Mouse (Mus musculus) telencephalon, adult 2 months (tissue): ENCODE data around the gene Tex50.
"Not testable (repeated sequence)": the region's sequence is repeated elsewhere in the genome, so short reads cannot be mapped to it uniquely, and the experiment has no call there.

Source experiments
- DNase-seq: peaks from one replicate; pipeline ENCODE4 v3.0.0-alpha.2; 2011; ENCODE audit warnings: low read depth, low spot score

The Tex50 gene

DNA sequence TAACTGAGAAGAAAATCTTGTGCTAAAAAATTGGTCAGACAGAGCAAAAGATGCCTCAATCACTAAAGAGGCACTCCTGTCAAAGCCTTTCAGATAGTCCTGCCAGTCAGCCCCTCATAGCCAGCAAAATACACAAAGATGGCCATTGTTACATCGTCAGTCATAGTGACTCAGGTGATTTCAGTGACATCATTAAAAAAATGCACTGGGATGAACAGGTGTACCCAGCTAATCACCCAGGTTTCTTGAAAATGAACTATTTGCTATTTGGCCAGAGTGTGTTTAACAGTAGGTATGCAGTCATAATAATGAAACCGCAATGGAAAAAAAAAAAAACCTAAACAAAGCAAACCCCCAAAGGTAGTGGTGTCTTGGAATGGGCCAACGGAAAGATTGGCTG, at the start of gene Tex50:
Gene Tex50, minus strand, starts transcription at position 101 of the 400 bp plus-strand sequence.
- no peak for DNase-seq

GRCm38 (mm10) chr1:161199856-161200255, 40.7 kb upstream of the Tex50 start:
- DNase-seq: no peak

- DNase-seq: not testable (repeated sequence)
Observed at GRCm38 (mm10) chr1:161196364-161196763, 37.2 kb upstream of the Tex50 start.

GRCm38 (mm10) chr1:161195541-161196351, 36.6 kb upstream of the Tex50 start:
- DNase-seq: peak; percentile 62

- DNase-seq: no peak
Observed at GRCm38 (mm10) chr1:161190253-161190910, 31.3 kb upstream of the Tex50 start.

- DNase-seq: no peak
Observed at GRCm38 (mm10) chr1:161185431-161185830, 26.3 kb upstream of the Tex50 start.

GRCm38 (mm10) chr1:161183677-161184076, 24.6 kb upstream of the Tex50 start:
- no peak for DNase-seq

DNA sequence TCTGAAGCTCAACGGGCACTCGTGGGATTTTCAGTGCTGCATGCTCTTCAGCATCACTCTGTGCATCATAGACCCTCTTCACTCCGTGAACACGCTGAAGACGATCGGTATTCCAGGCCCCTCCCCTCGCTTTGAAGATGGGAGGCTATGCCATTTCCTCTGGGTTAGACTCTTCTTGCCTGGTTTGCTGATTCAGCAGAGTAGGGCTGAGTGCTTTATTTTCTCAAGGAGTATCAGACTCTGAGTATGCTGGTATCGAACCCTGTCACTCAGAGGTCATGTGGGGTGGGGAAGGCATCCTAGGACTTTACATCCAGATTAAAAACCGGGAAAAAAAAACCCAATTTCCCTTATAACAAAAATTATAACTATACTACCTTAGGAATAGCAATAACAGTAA, 23.3 kb upstream of the Tex50 start:
- no peak for DNase-seq

DNA sequence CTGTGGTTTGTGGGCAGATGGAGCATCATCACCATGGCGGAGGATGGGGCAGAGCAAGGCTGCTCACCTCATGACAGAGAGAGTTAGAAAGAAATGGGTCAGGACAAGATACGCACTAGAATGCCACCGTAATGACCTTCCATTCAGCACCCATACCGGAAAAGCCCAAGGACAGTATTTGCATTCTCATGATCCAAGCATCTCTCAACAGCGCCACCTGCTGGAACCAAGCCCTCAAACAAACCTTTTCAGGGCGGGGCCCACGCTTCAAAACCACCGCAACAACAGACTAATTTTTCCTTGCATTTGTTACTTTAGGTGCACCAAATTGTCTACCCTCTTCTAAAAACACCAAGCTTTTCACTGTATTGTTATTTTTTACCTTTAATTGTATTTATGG, 21.6 kb upstream of the Tex50 start:
- DNase-seq: no peak

GRCm38 (mm10) chr1:161170651-161171050, 11.5 kb upstream of the Tex50 start:
- DNase-seq: peak; percentile 18

GRCm38 (mm10) chr1:161160266-161160665, 1.2 kb upstream of the Tex50 start:
- DNase-seq: no peak

GRCm38 (mm10) chr1:161156546-161156945, 2.6 kb downstream of the Tex50 start:
- no peak for DNase-seq

GRCm38 (mm10) chr1:161151098-161151497, 8.0 kb downstream of the Tex50 start:
- no peak for DNase-seq

DNA sequence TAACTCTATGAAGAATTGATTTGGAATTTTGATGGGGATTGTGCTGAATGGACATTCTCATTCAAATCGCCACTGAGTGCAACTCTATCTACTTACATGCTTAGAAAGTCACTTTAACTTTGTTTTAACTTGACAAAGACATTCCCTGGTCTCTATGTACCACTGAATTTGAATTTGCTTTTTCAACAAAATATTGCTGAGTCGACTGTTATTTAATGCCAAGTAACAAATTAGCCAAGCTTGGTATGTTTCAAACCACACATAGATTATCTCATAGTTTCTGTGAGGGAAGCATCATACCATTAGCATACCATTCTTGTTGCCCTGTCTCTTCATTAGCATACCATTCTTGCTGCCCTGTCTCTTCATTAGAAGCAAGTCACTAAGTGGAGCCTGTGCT, 11.2 kb downstream of the Tex50 start:
- no peak for DNase-seq

DNA sequence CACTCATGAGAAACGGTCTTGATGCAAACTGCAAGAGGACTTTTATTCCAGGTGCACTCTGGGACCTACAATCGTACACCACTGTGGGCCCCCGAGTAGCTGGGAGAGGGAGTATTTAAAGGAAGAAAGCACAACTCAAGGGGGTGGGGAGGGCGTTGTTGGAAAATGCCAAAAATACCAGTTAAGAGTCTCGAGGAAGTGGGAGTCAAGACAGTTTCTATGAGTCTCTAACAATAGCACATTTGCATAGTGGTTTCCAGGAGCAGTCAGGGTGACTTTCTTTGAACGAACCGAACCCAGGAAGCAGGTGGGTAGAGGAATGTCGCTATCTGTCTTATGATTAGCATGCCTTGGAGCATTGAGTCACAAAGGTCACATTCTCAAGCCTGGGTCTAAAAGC, 13.5 kb downstream of the Tex50 start:
- peak; percentile 3 for DNase-seq

- peak; percentile 28 for DNase-seq
Observed at GRCm38 (mm10) chr1:161143216-161143615, 15.9 kb downstream of the Tex50 start.

DNA sequence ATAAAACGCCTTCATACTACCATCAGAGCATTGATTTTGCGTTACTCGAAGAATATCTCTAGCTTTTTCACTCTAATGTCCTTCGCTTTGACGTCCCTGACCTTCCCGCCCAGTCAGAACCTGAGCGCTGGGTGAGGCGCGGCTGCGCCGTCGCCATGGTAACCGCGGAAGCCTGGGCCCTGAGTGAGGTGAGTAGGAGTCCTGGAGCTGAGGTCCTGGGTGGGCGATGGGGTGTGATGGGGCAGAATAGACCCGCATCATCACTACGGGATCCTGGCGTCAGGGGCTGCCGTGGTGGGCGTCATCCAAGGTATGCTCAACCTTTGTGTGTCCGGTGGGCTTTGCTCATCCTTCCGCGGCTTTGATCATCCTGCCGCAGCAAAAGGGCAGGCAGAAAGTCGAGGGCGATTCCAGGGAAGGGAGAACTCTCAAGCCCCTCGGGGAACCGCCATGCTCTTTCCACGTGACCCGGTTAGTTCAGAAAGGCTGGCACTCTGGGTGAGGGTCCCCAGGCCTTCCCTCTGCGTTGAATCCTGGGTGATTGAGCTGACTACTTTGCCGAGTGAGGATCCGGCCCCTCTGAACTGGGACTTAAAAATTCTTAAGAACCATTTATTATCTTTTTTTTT, 16.5 kb downstream of the Tex50 start, which contains the start of gene Ankrd45:
Gene Ankrd45, plus strand, starts transcription at position 161 of the 629 bp plus-strand sequence.
- DNase-seq: peak; percentile 36

GRCm38 (mm10) chr1:161140026-161140762, 18.9 kb downstream of the Tex50 start:
- DNase-seq: no peak

- no peak for DNase-seq
Observed at GRCm38 (mm10) chr1:161139496-161139895, 19.6 kb downstream of the Tex50 start.

- DNase-seq: peak; percentile 95
Observed at GRCm38 (mm10) chr1:161130726-161131664, 28.1 kb downstream of the Tex50 start, which contains the start of gene Klhl20. Gene Klhl20, minus strand, starts transcription at chr1:161131511.

GRCm38 (mm10) chr1:161126461-161126860, 32.7 kb downstream of the Tex50 start:
- DNase-seq: no peak
